29 mouse cellular contexts compared by ENCODE assay signal in the genomic region with DNA sequence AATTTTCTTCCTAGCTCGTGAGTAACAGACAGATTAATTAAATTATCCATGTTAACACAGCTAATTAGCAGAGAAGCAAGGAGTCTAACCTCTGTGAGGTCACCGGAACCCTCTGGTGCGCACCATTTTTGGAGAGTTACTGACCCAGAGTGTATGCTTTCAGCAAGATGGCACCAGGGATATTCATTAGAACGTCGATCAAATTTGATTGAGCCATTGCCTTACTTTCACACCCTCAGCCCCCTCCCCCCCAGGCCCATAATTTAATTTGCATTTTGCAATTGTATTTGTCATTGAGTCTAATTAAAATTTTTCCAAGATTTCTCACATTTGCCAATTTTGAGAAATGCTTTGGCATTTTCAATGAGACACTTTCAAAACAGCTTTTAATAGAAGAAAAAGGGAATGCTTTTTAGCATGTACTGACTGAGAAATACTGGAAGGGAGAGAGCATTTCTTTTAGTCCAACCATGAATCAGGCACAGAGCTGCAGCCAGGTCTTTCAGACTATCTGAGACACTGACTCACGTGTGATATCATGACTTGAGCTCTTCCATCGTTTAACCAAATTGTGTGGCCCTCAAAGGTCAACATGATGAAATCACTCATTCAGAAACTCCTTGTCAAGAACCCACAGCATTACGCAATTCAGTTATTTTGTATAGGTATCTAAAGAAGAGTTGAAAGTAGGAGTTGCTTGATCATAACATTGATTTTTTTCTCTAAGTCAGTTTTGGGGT.
A peak's percentile ranks its signal among the peaks of the same experiment; 100 is the strongest.
DNase-seq lines count a peak whose midpoint lies in the region; ATAC-seq and TF ChIP-seq lines count a peak whose summit lies in the region.
"Had no signal": no experiment of that assay in that cellular context is flagged by ENCODE, and none has a peak within 500 bp of the region (broad histone marks: within the 10 kb centered on the region; RNA-seq: fewer than 3 reads in every experiment).

No protein-coding gene starts in this region.

- H3K4me3 ChIP-seq in layer of hippocampus, adult 2 months = no peak overlapping the region
- H3K4me3 ChIP-seq in C2C12 (ENCODE audit: insufficient read depth, poor library complexity, severe bottlenecking) = no peak overlapping the region
- H3K4me3 ChIP-seq in forebrain, embryonic 16.5 days (replicated peaks; ENCODE audit: low read length) = no peak overlapping the region
- H3K4me3 ChIP-seq in midbrain, embryonic 10.5 days = no peak overlapping the region
- H3K4me3 ChIP-seq: gastrocnemius, adult 2 months; heart, adult 2 months; heart, embryonic 13.5 days; limb, embryonic 13.5 days; liver, embryonic 13.5 days; neural tube, embryonic 15.5 days had no signal

- H3K27ac ChIP-seq in layer of hippocampus, adult 2 months = peak overlapping the region; percentile 93
- H3K27ac ChIP-seq in forebrain, embryonic 16.5 days (ENCODE audit: low read length) = no peak overlapping the region
- H3K27ac ChIP-seq in midbrain, embryonic 10.5 days (replicated peaks) = no peak overlapping the region
- H3K27ac ChIP-seq: gastrocnemius, adult 2 months; heart, adult 2 months; heart, embryonic 13.5 days; limb, embryonic 13.5 days; liver, embryonic 13.5 days; macrophage; neural tube, embryonic 15.5 days had no signal

- no peaks in the 10 kb centered on the region for H3K36me3 ChIP-seq in C2C12 (ENCODE audit: control insufficient read depth, insufficient read depth)
- no peaks in the 10 kb centered on the region for H3K36me3 ChIP-seq in forebrain, embryonic 16.5 days (ENCODE audit: control insufficient read depth, insufficient read depth)
- no peaks in the 10 kb centered on the region for H3K36me3 ChIP-seq in midbrain, embryonic 10.5 days
- H3K36me3 ChIP-seq: heart, embryonic 13.5 days; limb, embryonic 13.5 days; liver, embryonic 13.5 days; neural tube, embryonic 15.5 days had no signal

- TF ChIP-seq CTCF in layer of hippocampus, adult 2 months (conservative IDR thresholded peaks at IDR 0.05) = no peak
- no peak for TF ChIP-seq CTCF in C2C12 (IDR thresholded peaks at IDR 0.05; ENCODE audit: control insufficient read depth, insufficient read depth, insufficient read length)

- no peaks in the 10 kb centered on the region for H3K27me3 ChIP-seq in C2C12 (ENCODE audit: control insufficient read depth, insufficient read depth, insufficient read length)
- H3K27me3 ChIP-seq in forebrain, embryonic 16.5 days (replicated peaks; ENCODE audit: control insufficient read depth, insufficient read depth, low read length) = no peaks in the 10 kb centered on the region
- H3K27me3 ChIP-seq in midbrain, embryonic 10.5 days (ENCODE audit: low read depth, poor library complexity, severe bottlenecking) = no peaks in the 10 kb centered on the region
- H3K27me3 ChIP-seq: heart, embryonic 13.5 days; limb, embryonic 13.5 days; liver, embryonic 13.5 days; neural tube, embryonic 15.5 days had no signal

- 50% methylated on average over 8 of the region's 8 CpGs for WGBS in forebrain, embryonic 16.5 days
- WGBS in midbrain, embryonic 10.5 days = 89% methylated on average over 8 of the region's 8 CpGs

- no peak for DNase-seq in layer of hippocampus, adult 2 months (ENCODE audit: low spot score in 2 of 2)
- DNase-seq in layer of hippocampus, postnatal 14 days (ENCODE audit: low spot score in 2 of 2) = no peak
- peak; percentile 7 for DNase-seq in adipocyte (ENCODE audit: low spot score)
- DNase-seq in midbrain, embryonic 10.5 days (ENCODE audit: low spot score) = no peak
- DNase-seq in kidney, postnatal 25 days = no peak
- DNase-seq in heart, adult 11 months = no peak
- DNase-seq: adrenal gland, postnatal 14 days; cerebellum, adult 2 months; cerebellum, postnatal 14 days; gastrocnemius, adult 2 months; gastrocnemius, postnatal 36 days; heart, adult 2 months; heart, postnatal 10 days; kidney, adult 18-20 months; kidney, postnatal 4 days; liver, embryonic 13.5 days; lung, adult 18-20 months; midbrain, embryonic 14.5 days; retina, postnatal 1 day; right cerebral cortex, postnatal 14 days had no signal

- H3K9ac ChIP-seq in forebrain, embryonic 16.5 days (replicated peaks; ENCODE audit: low read depth, low read length) = no peak overlapping the region
- H3K9ac ChIP-seq: heart, embryonic 13.5 days; limb, embryonic 13.5 days; liver, embryonic 13.5 days; neural tube, embryonic 15.5 days had no signal

- H3K9me3 ChIP-seq in forebrain, embryonic 16.5 days (ENCODE audit: control insufficient read depth, low read length) = no peaks in the 10 kb centered on the region
- H3K9me3 ChIP-seq in midbrain, embryonic 10.5 days (replicated peaks) = no peaks in the 10 kb centered on the region
- H3K9me3 ChIP-seq: heart, embryonic 13.5 days; limb, embryonic 13.5 days; liver, embryonic 13.5 days; neural tube, embryonic 15.5 days had no signal

- peaks cover 5% of the 10 kb centered on the region for H3K4me1 ChIP-seq in forebrain, embryonic 16.5 days (replicated peaks; ENCODE audit: control insufficient read depth, insufficient read depth, low read length)
- H3K4me1 ChIP-seq in midbrain, embryonic 10.5 days = no peaks in the 10 kb centered on the region
- H3K4me1 ChIP-seq: limb, embryonic 13.5 days; liver, embryonic 13.5 days had no signal

- H3K79me3 ChIP-seq in C2C12 (ENCODE audit: low read depth) = no peaks in the 10 kb centered on the region

- no peak overlapping the region for H3K4me2 ChIP-seq in forebrain, embryonic 16.5 days (ENCODE audit: low read length)
- H3K4me2 ChIP-seq: heart, embryonic 13.5 days; limb, embryonic 13.5 days; liver, embryonic 13.5 days; neural tube, embryonic 15.5 days had no signal

- H3K79me2 ChIP-seq in C2C12 (ENCODE audit: control insufficient read depth, insufficient read depth) = no peaks in the 10 kb centered on the region

- no peak overlapping the region for H3ac ChIP-seq in C2C12 (ENCODE audit: control insufficient read depth, insufficient read length, low read depth)

- peak; percentile 48 for ATAC-seq in forebrain, embryonic 16.5 days
- ATAC-seq: activated CD4-positive, CD25-positive, alpha-beta regulatory T cell, adult 4 months; hindbrain, embryonic 16.5 days; lung, postnatal 0 days had no signal

TF ChIP-seq in C2C12, 6 proteins besides CTCF, POLR2A, EP300 and RAD21:
- TF ChIP-seq USF1 (IDR thresholded peaks at IDR 0.05; ENCODE audit: low read depth) (no peak), CEBPB (IDR thresholded peaks at IDR 0.05; ENCODE audit: low read depth) (peak; percentile 76)
